Mouse (Mus musculus) neutrophil, adult 5-6 weeks (primary cell): Measurements from ENCODE around the gene Arhgef26. TPM values are rescaled to one million over a fixed set of nuclear protein-coding genes. Genes with fewer than 3 reads are reported as not detected.

ENCODE experiments used
- ATAC-seq: fragments of 151-379, 151-347 bp; 2 replicates; pipeline ENCODE4 v1.8.0; 2017; ENCODE audit warnings: mild to moderate bottlenecking, moderate TSS enrichment; ENCODE audit not compliant: insufficient number of reproducible peaks, poor library complexity, low FRiP score, severe bottlenecking; ENCODE audit errors: extremely low read depth
- total RNA-seq: library from RNA; stranded (forward); fragments of 200-1000 nt; gene quantifications from 2 replicates; pipeline ENCODE4 v1.2.3, GENCODE M21; 2017

Gene Arhgef26
- total RNA-seq, 1 experiment from 2014 or later, result 0.12 TPM

DNA sequence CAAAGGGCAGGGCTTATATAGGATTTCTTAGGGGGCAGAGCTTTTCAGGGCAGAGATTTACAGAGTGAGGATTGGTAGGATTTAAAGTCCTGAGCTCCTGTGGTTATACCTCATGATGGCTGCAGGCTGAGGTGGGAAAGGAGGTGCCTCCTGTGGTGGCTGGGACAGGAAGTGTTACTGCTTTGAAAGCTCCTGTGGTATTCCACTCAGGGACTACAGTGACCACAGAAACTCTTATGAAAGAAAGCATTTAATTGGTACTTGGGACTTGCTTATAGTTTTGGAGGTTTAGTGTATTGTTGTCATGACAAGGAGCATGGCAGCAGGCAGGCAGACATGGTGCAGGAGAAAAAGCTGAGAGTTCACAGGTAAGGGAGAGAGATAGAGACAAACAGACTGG, 97.8 kb downstream of the Arhgef26 start:
- no peak for ATAC-seq

DNA sequence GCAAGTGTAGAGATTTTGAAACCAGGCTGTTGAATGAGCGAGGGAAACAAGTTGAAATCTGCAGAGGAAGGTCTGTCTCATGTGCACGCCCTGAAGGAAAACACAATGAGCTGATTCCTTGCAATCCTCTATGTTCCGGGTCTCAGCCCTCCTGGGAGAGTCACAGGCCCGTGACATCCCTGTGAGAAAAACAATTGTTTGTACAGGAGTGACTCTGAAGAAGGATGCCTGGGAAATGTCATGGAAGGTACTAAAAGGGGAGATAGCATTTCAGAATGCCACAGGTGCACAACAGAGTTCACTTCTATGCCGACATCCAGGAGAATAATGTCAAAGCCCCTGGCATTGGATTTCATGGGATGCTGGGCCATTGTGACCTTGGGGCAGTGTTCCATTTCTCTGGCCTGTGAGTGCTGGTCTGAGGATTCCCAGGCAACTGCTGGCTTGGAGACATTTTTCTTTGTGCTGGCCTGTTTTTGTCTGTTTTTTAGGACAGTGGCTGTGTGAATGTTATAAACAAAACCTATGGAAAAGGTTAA, 102.4 kb downstream of the Arhgef26 start:
- no peak for ATAC-seq

GRCm38 (mm10) chr3:62443582-62444194, 105.5 kb downstream of the Arhgef26 start:
- no peak for ATAC-seq

DNA sequence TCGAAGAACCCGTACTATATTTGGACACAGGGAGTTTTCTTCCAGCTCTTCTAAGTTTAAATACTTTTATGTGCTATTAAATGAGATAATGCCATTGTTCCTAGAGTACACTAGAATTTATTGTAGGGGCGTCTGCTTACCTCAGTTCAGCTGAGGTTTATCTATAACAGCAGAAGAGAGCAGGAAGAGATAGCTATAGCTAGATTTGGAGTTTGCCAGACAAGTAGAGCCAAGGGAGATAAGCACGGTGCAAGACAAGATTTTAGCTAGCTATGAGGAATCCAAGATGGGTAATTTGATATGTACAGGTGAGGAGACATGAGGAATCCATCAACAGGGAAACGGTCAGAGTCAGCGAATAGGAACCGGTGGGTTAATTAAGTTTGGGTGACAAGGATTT, 108.1 kb downstream of the Arhgef26 start:
- no peak for ATAC-seq

GRCm38 (mm10) chr3:62447151-62447550, 109.0 kb downstream of the Arhgef26 start:
- ATAC-seq, result no peak

DNA sequence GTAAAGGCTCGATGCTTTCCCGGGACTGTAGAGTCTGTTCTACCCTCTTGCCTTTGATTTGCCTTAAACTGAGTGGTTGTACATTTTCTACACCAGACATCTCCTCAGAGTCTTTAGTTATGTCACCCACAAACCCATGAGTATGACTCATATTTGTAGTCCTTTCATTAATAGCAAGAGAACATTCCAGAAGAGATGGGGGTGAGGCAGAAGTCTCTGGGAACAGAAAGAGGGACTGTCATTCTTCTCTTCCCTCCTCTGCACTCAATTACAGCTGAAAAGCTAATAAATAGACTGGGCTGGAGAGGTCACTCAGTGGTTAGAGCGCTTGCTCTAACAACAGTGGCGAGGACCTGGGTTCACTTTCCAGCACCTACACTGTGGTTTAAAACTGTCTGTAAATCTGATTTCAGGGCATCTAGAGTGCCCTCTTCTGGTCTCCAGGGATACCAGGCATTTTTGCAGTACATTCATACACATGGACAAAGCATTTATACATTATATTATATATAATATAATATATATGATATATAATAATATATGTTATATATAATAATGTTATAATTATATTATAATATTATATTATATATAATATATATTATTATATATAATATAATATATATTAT, 111.8 kb downstream of the Arhgef26 start:
- no peak for ATAC-seq

GRCm38 (mm10) chr3:62452961-62453360, 114.8 kb downstream of the Arhgef26 start:
- no peak for ATAC-seq

DNA sequence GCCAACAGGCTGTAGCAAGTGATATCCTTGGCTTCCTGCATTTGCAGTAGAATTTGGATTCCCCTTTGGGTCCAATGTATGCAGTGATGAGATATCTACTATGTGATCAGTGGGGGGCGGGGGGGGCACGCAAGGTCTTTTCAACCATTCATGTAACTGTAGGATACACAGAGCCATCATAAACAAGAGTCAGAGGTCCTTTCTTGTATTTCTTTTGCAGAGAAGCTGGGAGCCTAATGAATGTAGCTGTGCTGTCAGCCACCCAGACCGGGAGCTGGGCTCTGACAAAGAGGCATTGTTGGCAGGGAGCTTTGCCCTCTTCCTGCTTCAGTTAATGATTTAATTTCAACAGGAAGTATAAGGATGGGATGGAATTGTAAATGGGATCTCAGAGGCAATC, 116.0 kb downstream of the Arhgef26 start:
- no peak for ATAC-seq

GRCm38 (mm10) chr3:62455854-62456253, 117.7 kb downstream of the Arhgef26 start:
- no peak for ATAC-seq

- ATAC-seq, result 0 out of 2 replicates have a peak, but pooled peaks have one; percentile 23
Measured at GRCm38 (mm10) chr3:62458284-62459013, 120.3 kb downstream of the Arhgef26 start.

DNA sequence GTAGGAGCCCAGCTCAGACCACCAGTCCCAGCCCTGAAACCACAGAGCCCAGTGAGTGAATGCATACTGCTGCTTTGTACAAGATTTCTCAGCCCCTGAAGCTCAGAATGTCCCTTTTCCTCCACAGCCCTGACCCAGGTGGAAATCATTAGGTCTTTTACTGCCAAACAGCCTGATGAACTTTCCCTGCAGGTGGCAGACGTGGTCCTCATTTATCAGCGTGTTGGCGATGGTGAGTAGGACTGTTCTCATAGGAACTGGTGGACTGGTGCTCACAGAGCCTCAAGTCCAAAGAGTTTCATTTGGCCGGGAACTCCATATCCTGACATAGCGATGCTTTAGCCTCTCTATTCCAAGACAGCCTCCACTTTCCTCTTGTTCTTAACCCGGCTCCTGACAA, 121.3 kb downstream of the Arhgef26 start:
- ATAC-seq, result no peak

DNA sequence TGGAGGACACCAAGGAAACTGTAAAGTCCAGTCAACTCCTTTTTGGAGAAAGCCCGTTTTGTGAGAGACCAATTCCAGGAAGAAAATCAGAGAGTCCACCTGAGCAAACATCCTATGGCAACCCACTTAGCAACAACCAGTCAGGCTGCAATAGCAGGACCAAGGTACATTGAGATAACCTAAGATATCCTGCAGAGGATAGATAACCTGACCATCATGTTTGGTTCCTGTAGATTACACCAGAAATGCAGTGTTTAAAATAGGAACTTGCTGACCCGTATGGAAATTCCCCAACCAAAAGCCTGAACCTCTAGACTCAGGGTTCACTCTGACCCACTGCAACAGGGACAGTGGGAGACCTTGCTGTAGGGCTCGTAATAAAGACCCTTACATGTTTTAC, 126.1 kb downstream of the Arhgef26 start:
- ATAC-seq, result no peak

DNA sequence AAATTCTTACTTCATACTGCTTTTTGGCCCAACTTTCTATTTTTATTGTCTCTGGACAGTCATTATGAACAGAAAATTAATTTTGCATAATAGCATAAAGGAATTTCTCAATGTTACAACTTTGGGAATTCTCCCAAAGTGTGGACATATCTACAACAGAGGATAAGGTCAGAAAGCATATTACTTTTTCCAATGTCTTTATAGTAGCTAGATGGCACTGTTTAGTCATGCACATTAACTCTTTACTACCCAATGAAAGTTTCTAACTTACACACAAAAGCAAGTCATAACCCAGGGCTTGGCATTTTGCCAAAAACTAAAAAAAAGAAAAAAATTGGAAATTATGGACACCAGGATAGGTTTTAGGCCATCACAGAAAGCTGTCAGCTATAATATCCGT, 132.0 kb downstream of the Arhgef26 start:
- ATAC-seq, result no peak

GRCm38 (mm10) chr3:62484340-62484739, 146.2 kb downstream of the Arhgef26 start:
- ATAC-seq, result no peak

DNA sequence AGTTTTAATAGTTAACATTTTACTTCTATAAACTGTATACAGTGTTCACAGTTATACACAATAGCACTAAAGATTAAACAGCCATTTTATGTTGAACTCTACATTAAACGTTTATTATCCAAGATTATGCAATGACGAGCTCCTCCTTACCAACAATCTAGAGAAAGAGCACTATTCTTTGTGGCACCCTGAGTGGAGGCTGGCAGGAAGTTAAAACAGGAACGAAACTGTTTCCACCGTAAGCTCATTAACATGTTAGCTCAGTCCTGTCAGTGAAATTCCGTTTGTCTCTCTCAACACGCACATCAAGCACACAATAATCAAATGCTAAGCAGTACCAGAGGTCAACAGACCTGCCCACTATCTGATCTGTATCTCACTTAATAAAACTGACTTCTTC, 154.4 kb downstream of the Arhgef26 start:
- ATAC-seq, result no peak

DNA sequence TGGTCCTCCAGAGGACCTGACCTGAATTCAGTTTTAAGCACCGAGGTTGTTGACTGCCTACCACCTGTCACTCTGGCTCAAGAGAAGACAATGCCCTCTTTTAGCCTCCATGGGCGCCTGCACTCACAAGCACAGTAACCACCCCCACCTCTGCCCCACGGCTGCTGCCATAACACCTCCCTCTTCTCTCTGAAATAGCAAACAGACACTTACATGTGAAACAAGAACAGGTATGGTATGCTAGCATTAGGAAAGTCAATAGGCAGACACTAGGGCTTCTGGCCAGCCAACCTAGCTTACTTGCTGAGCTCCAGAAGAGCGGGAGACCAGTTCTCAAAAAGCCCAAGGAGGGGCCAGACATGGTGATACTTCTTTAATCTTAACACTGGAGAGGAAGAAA, 161.2 kb downstream of the Arhgef26 start:
- ATAC-seq, result no peak

DNA sequence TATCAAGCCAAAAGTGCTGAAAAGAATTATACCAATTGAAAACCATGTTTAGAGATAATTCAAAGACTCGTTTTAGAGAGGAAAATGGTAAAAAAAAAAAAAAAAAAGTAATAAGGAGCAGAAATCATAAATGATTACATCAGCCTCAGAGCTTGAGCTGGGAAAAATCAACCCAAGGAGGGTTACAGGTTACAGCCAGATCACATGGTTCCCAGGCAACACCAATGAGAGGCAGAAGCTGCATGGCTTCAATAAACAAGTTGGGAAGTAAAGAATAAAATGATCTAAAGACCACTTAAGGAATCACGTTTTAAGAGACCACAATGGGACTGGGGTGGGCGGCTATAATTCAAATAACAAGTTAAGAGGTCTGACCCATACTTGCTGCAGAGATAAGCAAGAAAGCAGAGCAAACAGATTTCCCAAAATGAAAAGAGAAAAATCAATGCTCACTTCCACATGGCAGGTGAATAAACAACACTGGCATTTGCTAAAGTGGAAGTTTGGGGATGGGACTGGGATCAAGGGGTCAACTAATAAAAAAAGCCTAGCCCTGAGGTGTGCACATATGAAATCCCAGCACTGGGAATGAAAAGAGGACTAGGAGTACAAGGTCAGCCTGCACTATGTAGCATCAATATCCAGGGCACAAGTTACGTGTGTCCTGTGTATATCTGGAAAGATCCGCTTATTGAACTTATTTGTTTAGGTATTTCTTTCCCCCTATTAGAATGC, 167.2 kb downstream of the Arhgef26 start:
- no peak for ATAC-seq

DNA sequence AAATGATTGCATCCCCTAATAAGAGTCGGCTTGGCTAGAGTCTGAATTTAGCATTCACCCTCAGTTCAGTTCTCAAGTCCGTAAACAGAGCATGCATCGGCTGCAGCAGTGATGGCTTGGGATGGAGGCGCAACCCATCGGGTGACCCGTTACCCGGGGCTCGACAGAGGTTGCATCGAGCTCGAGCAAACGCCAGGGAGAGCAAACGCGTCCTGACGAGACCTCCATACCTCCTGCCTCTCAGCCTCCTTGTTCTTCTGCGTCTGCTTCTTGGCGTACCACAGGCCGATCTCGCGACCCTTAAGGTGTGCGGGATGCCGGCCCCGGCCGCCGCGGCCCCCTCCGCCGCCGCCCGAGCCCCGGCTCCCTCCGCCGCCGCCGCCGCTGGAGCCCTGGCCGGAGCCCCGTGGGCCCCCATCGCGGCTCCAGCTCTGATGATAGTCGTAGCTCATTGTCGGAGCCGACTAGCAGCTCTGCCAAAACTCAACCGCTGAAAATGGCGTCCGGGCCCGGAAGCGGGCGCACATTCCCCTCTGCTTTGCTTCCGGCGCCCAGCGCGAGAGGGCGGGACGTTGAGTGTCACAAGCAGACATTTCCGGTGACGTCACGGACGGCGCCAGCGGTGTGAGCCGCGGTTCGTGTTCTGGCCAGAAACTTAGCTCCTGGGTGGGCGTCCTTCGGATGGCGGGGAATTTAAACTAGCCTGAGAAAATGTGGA, 168.5 kb downstream of the Arhgef26 start, which contains the start of gene Dhx36:
Dhx36 (minus strand) TSS at position 517 of the 718 bp plus-strand sequence.
- peak; percentile 99 for ATAC-seq

GRCm38 (mm10) chr3:62507206-62507647, 169.1 kb downstream of the Arhgef26 start:
- no peak for ATAC-seq
